ENCODE assay signal across 19 mouse cellular contexts in the genomic region with DNA sequence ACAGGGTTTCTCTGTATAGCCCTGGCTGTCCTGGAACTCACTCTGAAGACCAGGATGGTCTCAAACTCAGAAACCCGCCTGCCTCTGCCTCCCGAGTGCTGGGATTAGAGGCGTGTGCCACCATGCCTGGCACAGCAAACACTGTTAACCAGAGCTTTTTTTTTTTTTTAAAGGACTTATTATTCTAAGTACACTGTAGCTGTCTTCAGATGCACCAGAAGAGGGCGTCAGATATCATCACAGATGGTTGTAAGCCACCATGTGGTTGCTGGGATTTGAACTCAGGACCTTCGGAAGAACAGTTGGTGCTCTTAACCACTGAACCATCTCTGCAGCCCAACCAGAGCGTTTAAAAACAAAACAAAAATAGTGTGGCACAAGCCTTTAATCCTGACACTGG. TPM values are rescaled to one million over a fixed set of nuclear protein-coding genes. Genes with fewer than 3 reads are reported as not detected.
DNase-seq lines count a peak whose midpoint lies in the region; ATAC-seq and TF ChIP-seq lines count a peak whose summit lies in the region.
"Not testable (repeated sequence)": the region's sequence is repeated elsewhere in the genome, so short reads cannot be mapped to it uniquely, and the experiment has no call there.
"Had no signal": no experiment of that assay in that cellular context is flagged by ENCODE, and none has a peak within 500 bp of the region (broad histone marks: within the 10 kb centered on the region; RNA-seq: fewer than 3 reads in every experiment).

No protein-coding gene starts in this region.

- not testable (repeated sequence) for ATAC-seq in kidney, postnatal 0 days (replicated peaks; ENCODE audit: low FRiP score, low read depth); stomach, postnatal 0 days (ENCODE audit: low FRiP score, low TSS enrichment)

- TF ChIP-seq CTCF in E14TG2a.4 (conservative IDR thresholded peaks at IDR 0.05; ENCODE audit: low read length) = 0 out of 2 replicates have a peak, but pooled peaks have one; percentile 2
- TF ChIP-seq CTCF in kidney, postnatal 0 days (IDR thresholded peaks at IDR 0.05; ENCODE audit: low read depth) = 0 out of 2 replicates have a peak, but pooled peaks have one; percentile 14
- peak; percentile 17; the same call in 1 of the 2 replicates for TF ChIP-seq CTCF in stomach, postnatal 0 days (IDR thresholded peaks at IDR 0.05; ENCODE audit: low read depth)

- DNase-seq in 416B (ENCODE audit: low read depth) = peak; percentile 47
- not testable (repeated sequence) for DNase-seq in ES-E14 (ENCODE audit: low read depth, low spot score); kidney, postnatal 0 days (ENCODE audit: low spot score); stomach, postnatal 0 days (ENCODE audit: low spot score)
- DNase-seq in ZHBTc4 (ENCODE audit: low read depth, low spot score) = peak; percentile 44

- not testable (repeated sequence) for H3K4me1 ChIP-seq in E14TG2a.4 (replicated peaks; ENCODE audit: low read depth, low read length); ES-E14 (ENCODE audit: control insufficient read depth in 2 of 2, insufficient read depth in 2 of 2, low read length in 2 of 2, poor library complexity in 1 of 2); kidney, postnatal 0 days (replicated peaks; ENCODE audit: insufficient read depth, low read length); stomach, postnatal 0 days (replicated peaks; ENCODE audit: control insufficient read depth, insufficient read depth)

- not testable (repeated sequence) for TF ChIP-seq EP300 in stomach, postnatal 0 days (optimal IDR thresholded peaks at IDR 0.05)

- not testable (repeated sequence) for H3K27me3 ChIP-seq in E14TG2a.4 (ENCODE audit: insufficient read depth, low read length); kidney, postnatal 0 days (ENCODE audit: insufficient read depth, low read length); stomach, postnatal 0 days (ENCODE audit: control insufficient read depth, insufficient read depth, low read length)

- not testable (repeated sequence) for H3K4me3 ChIP-seq in E14TG2a.4 (replicated peaks; ENCODE audit: low read length); ES-E14 (ENCODE audit: insufficient read depth in 1 of 2, low read depth in 1 of 2, low read length in 2 of 2, poor library complexity in 1 of 2, severe bottlenecking in 1 of 2); kidney, postnatal 0 days (replicated peaks; ENCODE audit: low read depth, low read length); stomach, postnatal 0 days (ENCODE audit: low read depth, low read length)

- H3K36me3 ChIP-seq in E14TG2a.4 (ENCODE audit: insufficient read depth, low read length) = peaks cover 49% of the 10 kb centered on the region
- peaks cover 40% of the 10 kb centered on the region for H3K36me3 ChIP-seq in ES-E14 (ENCODE audit: control insufficient read depth, insufficient read depth, low read length, poor library complexity, severe bottlenecking)
- peaks cover 44% of the 10 kb centered on the region for H3K36me3 ChIP-seq in kidney, postnatal 0 days (ENCODE audit: insufficient read depth, low read length)
- peaks cover 42% of the 10 kb centered on the region for H3K36me3 ChIP-seq in stomach, postnatal 0 days (ENCODE audit: control insufficient read depth, insufficient read depth, low read length)

- in situ Hi-C loops in ES-E14 (cut with MboI; ENCODE audit: low sequenced_read_pairs in 2 of 2, unreplicated experiment in 2 of 2) = not testable (repeated sequence)

- H3K4me2 ChIP-seq in kidney, postnatal 0 days (ENCODE audit: low read length); stomach, postnatal 0 days (replicated peaks; ENCODE audit: low read depth): not testable (repeated sequence)

- H3K9me3 ChIP-seq in E14TG2a.4 (ENCODE audit: low read length); ES-E14 (ENCODE audit: control insufficient read depth, insufficient read depth, low read depth, low read length); kidney, postnatal 0 days (replicated peaks; ENCODE audit: low read length); stomach, postnatal 0 days (ENCODE audit: control insufficient read depth, low read length): not testable (repeated sequence)

- not testable (repeated sequence) for H3K27ac ChIP-seq in ES-E14 (ENCODE audit: insufficient read depth, low read depth, low read length, poor library complexity, severe bottlenecking); kidney, postnatal 0 days; stomach, postnatal 0 days (replicated peaks)

- 88% methylated on average over 6 of the region's 6 CpGs for WGBS in kidney, postnatal 0 days
- 80% methylated on average over 6 of the region's 6 CpGs for WGBS in stomach, postnatal 0 days

- not testable (repeated sequence) for H3K9ac ChIP-seq in ES-E14 (ENCODE audit: insufficient read depth, low read depth, low read length, poor library complexity, severe bottlenecking); kidney, postnatal 0 days (ENCODE audit: low read depth, low read length); stomach, postnatal 0 days (ENCODE audit: low read length)

TF ChIP-seq in ES-E14, 5 proteins besides CTCF, POLR2A, EP300 and RAD21:
- peak; percentile 74 for TF ChIP-seq ZNF384 (IDR thresholded peaks at IDR 0.05; ENCODE audit: low read depth, low read length)
TF ChIP-seq in ES-E14: peak in this region for 1; not testable (repeated sequence) for 4.

RNA-seq across cellular contexts. Expression of a gene that starts 7.9 kb away (rescaled TPM):
- total RNA-seq in ES-E14 (2012; rRNA removed) = not detected in 2 replicates
- 0.30 TPM in 1 of 2 replicates, not detected in the other for polyA plus RNA-seq in kidney, postnatal 0 days (2015; fragmentation: Nextera tagmentation; extraction: Ambion mirVana)
- polyA plus RNA-seq in stomach, postnatal 0 days (2015; fragmentation: Nextera tagmentation; extraction: Ambion mirVana) = not detected in 2 replicates
- total RNA-seq: CH12.LX; common myeloid progenitor, adult 5-6 weeks had no signal
- polyA plus RNA-seq: brain, embryonic 14.5 days; CD4-positive, CD25-positive, alpha-beta regulatory T cell, adult 4 months; embryonic facial prominence, embryonic 11.5 days; embryonic facial prominence, embryonic 13.5 days; erythroblast, embryonic 14.5 days; forebrain, embryonic 10.5 days; forebrain, embryonic 12.5 days; forebrain, embryonic 14.5 days; forebrain, embryonic 16.5 days; frontal cortex, adult 2 months; Patski had no signal

RNA-seq across cellular contexts. Expression of a gene that starts 9.3 kb away (rescaled TPM):
- 18.9 and 20.2 TPM in 2 replicates for total RNA-seq in ES-E14 (2012; rRNA removed)
- 218 and 227 TPM in 2 replicates for polyA plus RNA-seq in kidney, postnatal 0 days (2015; fragmentation: Nextera tagmentation; extraction: Ambion mirVana)
- 113 and 115 TPM in 2 replicates for polyA plus RNA-seq in stomach, postnatal 0 days (2015; fragmentation: Nextera tagmentation; extraction: Ambion mirVana)

RNA-seq across cellular contexts. Expression of a gene that starts 14.2 kb away (rescaled TPM):
- total RNA-seq in ES-E14 (2012; rRNA removed) = 904 and 977 TPM in 2 replicates
- polyA plus RNA-seq in kidney, postnatal 0 days (2015; fragmentation: Nextera tagmentation; extraction: Ambion mirVana) = 635 and 676 TPM in 2 replicates
- polyA plus RNA-seq in stomach, postnatal 0 days (2015; fragmentation: Nextera tagmentation; extraction: Ambion mirVana) = 858 and 892 TPM in 2 replicates

RNA-seq across cellular contexts. Expression of a gene that starts 22.6 kb away (rescaled TPM):
- total RNA-seq in ES-E14 (2012; rRNA removed) = 161 and 253 TPM in 2 replicates
- 444 and 506 TPM in 2 replicates for polyA plus RNA-seq in kidney, postnatal 0 days (2015; fragmentation: Nextera tagmentation; extraction: Ambion mirVana)
- 352 and 362 TPM in 2 replicates for polyA plus RNA-seq in stomach, postnatal 0 days (2015; fragmentation: Nextera tagmentation; extraction: Ambion mirVana)

RNA-seq across cellular contexts. Expression of a gene that starts 28.3 kb away (rescaled TPM):
- total RNA-seq in ES-E14 (2012; rRNA removed) = 0.40 and 0.53 TPM in 2 replicates
- 6.6 and 7.0 TPM in 2 replicates for polyA plus RNA-seq in kidney, postnatal 0 days (2015; fragmentation: Nextera tagmentation; extraction: Ambion mirVana)
- polyA plus RNA-seq in stomach, postnatal 0 days (2015; fragmentation: Nextera tagmentation; extraction: Ambion mirVana) = 3.5 and 5.8 TPM in 2 replicates
- total RNA-seq: common myeloid progenitor, adult 5-6 weeks had no signal
- polyA plus RNA-seq: CD4-positive, CD25-positive, alpha-beta regulatory T cell, adult 4 months; forebrain, embryonic 16.5 days; Patski had no signal
